Mouse (Mus musculus) 416B (cell line): ENCODE data around the gene Mroh3.

ENCODE experiments used
- DNase-seq: peaks from one replicate; pipeline ENCODE4 v3.0.0; 2011; ENCODE audit warnings: low read depth

The Mroh3 gene

DNA sequence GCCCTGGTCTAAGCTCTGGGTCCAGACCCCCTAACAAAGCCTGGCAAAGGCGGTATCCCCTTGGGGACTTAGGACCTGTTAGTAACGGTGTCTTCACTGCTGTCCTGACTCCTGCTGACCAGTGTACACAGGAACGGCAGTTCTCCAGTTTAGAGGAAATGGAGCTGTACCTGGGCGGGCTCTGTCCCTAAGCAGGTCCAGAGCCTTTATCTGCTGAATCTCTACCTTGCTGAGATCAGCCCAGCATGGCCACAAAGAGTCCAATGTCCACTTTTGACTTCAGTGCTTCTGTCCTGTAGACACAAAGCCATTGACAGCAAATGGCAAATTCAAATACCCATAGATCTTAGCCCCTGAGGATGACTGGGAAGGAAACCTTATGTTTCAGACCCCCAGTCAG lies 55.7 kb downstream of the Mroh3 start:
- DNase-seq, result no peak

- DNase-seq, result no peak
Observed at GRCm38 (mm10) chr1:136156304-136156703, 56.3 kb downstream of the Mroh3 start.

- no peak for DNase-seq
Observed at GRCm38 (mm10) chr1:136151371-136151770, 61.3 kb downstream of the Mroh3 start.

- DNase-seq, result no peak
Observed at GRCm38 (mm10) chr1:136149702-136150101, 62.9 kb downstream of the Mroh3 start.

GRCm38 (mm10) chr1:136143514-136143913 lies 69.1 kb downstream of the Mroh3 start:
- no peak for DNase-seq

- DNase-seq, result no peak
Observed at GRCm38 (mm10) chr1:136142336-136142735, 70.3 kb downstream of the Mroh3 start.

DNA sequence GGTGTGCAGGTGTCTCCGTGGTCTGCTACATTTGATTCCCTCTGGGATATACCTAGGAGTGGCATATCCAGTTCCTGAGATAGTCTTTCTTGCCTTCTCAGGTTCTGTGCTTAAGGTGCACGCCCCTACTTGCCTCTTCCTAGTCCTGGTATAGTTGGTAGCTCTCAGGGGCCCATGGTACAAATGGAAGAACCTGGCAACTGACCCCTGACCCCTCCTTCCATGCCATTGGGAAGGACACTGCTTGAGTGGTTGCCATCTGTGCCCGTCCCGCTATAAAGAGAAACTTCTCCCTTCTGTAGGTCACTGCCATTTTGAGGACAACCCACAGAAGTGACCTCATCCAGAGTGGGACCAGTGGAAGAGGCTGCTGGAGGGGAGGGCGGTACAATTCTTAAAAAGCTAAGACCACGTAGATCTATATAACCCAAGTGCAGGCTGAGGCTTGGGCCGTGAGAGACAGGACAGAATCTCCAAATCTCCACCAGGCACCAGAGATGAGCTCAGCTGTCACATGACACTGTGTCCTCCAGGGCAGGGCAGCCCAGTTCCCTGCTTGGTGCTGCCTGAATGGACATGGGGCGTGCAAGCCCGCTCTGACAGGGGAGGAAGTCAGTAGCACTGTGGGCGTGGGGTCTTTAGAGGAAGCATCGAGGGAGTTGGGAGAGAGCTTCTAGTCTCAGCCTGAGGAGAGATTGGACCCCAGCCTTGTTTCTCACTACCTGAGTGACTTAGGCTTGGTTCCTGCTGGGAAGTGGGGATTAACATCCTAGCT lies 71.3 kb downstream of the Mroh3 start:
- no peak for DNase-seq

GRCm38 (mm10) chr1:136139990-136140640 lies 72.5 kb downstream of the Mroh3 start:
- DNase-seq, result peak; percentile 91

GRCm38 (mm10) chr1:136138191-136138830 lies 74.3 kb downstream of the Mroh3 start:
- no peak for DNase-seq

GRCm38 (mm10) chr1:136137575-136137974 lies 75.1 kb downstream of the Mroh3 start:
- peak; percentile 75 for DNase-seq

DNA sequence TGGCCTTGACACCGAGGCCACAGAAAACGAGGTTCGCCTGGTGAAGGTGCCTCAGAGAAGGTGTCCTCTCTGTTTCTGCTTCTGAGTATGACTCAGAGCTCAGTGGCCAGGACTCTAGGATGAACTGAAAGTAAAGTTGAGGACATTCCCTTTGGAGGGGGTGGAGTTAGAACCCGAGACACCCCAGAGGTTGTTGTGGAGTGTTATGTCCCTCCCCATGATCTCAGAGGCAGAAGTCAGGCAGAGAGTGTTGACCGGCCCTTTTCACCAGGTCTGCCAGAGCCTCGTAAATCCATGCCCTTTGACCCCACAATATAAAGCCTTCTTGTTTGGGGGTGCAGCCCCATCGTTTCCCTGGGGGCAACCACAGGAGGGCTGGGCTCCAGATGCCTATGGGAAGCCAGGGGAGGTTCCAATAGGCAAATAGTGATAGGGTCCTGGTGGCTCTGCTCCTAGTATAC lies 75.5 kb downstream of the Mroh3 start:
- DNase-seq, result peak; percentile 59

DNA sequence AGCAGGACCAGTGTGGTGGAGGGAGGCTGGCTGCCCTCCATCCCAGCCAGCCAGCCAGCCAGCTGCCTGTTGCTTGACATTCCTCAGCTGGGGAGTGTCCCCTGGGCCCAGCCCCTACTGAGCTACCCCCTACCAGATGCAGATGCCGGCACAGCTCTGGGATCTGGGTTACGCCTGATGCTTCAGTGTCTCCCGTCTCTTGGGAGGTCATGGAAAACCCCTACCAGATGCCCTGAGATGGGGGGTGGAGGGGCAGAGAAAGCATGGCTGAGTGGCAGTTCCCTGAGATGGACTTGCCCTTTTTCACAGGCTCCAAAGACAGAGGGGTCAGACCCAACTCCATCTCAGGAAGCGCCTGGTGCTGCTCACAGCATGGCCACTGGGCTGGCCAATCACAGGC lies 76.1 kb downstream of the Mroh3 start:
- DNase-seq, result no peak

- peak; percentile 31 for DNase-seq
Observed at GRCm38 (mm10) chr1:136135777-136136444, 76.7 kb downstream of the Mroh3 start.

- DNase-seq, result peak; percentile 96
Observed at GRCm38 (mm10) chr1:136135046-136135445, 77.6 kb downstream of the Mroh3 start.

DNA sequence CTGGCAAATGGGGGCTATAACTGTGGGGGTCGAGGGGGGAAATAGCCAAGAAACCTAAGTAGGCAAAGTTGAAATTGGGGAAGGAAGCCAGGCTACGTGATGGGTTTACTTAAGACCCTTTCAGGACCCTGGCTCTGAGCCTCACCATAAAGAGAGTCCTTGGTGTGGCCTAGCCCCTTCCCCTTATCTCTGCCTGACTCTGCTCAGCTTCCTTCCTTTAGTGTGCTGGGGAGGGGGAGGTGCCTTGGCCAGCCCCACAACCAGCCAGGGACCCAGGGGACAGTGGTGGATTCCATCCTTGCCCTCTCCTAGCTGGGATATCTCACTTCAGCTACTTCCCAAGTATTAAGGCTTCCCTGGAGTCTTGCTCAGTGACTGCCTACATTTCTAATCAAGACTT lies 78.1 kb downstream of the Mroh3 start:
- no peak for DNase-seq

- no peak for DNase-seq
Observed at GRCm38 (mm10) chr1:136133570-136134240, 78.9 kb downstream of the Mroh3 start.

- no peak for DNase-seq
Observed at GRCm38 (mm10) chr1:136132386-136133201, 80.0 kb downstream of the Mroh3 start.
